10 mouse cellular contexts compared by ENCODE assay signal in genomic region chr13:97514421-97515066, GRCm38 (mm10).
DNase-seq lines count a peak whose midpoint lies in the region; ATAC-seq lines count a peak whose summit lies in the region.
"Had no signal": no experiment of that assay in that cellular context is flagged by ENCODE, and none has a peak within 500 bp of the region (broad histone marks: within the 10 kb centered on the region; RNA-seq: fewer than 3 reads in every experiment).

No protein-coding gene starts in this region.

- H3K36me3 ChIP-seq in heart, embryonic 11.5 days (ENCODE audit: control insufficient read depth, insufficient read depth, low read length), result no peaks in the 10 kb centered on the region
- H3K36me3 ChIP-seq in midbrain, embryonic 13.5 days, result no peaks in the 10 kb centered on the region
- no peaks in the 10 kb centered on the region for H3K36me3 ChIP-seq in midbrain, embryonic 10.5 days
- no peaks in the 10 kb centered on the region for H3K36me3 ChIP-seq in limb, embryonic 13.5 days

- ATAC-seq in heart, embryonic 11.5 days (replicated peaks; ENCODE audit: insufficient number of reproducible peaks, low FRiP score, low TSS enrichment), result no peak
- 0 out of 2 replicates have a peak, but pooled peaks have one; percentile 34 for ATAC-seq in midbrain, embryonic 13.5 days
- ATAC-seq in limb, embryonic 13.5 days (ENCODE audit: low FRiP score, low read depth), result peak; percentile 76
- ATAC-seq in erythroid progenitor cell, adult 5-6 weeks (replicated peaks; ENCODE audit: low FRiP score, poor library complexity, severe bottlenecking), result no peak

- no peaks in the 10 kb centered on the region; the same call in 1 of the 2 replicates for H3K27me3 ChIP-seq in heart, embryonic 11.5 days (ENCODE audit: control insufficient read depth, insufficient read depth, low read length)
- H3K27me3 ChIP-seq in midbrain, embryonic 13.5 days, result no peaks in the 10 kb centered on the region
- no peaks in the 10 kb centered on the region for H3K27me3 ChIP-seq in midbrain, embryonic 10.5 days (ENCODE audit: low read depth, poor library complexity, severe bottlenecking)
- H3K27me3 ChIP-seq in limb, embryonic 13.5 days, result no peaks in the 10 kb centered on the region

- no peak overlapping the region for H3K9ac ChIP-seq in heart, embryonic 11.5 days (ENCODE audit: low read depth, low read length)
- H3K9ac ChIP-seq in midbrain, embryonic 13.5 days (replicated peaks), result no peak overlapping the region
- H3K9ac ChIP-seq in limb, embryonic 13.5 days, result no peak overlapping the region

- H3K9me3 ChIP-seq in heart, embryonic 11.5 days (replicated peaks; ENCODE audit: control insufficient read depth, low read length), result no peaks in the 10 kb centered on the region
- H3K9me3 ChIP-seq in midbrain, embryonic 13.5 days, result no peaks in the 10 kb centered on the region
- H3K9me3 ChIP-seq in midbrain, embryonic 10.5 days (replicated peaks), result no peaks in the 10 kb centered on the region
- no peaks in the 10 kb centered on the region for H3K9me3 ChIP-seq in limb, embryonic 13.5 days

- WGBS in heart, embryonic 11.5 days (ENCODE audit: insufficient replicate concordance), result 37% methylated on average over 21 of the region's 21 CpGs
- WGBS in midbrain, embryonic 13.5 days, result 46% methylated on average over 21 of the region's 21 CpGs
- WGBS in midbrain, embryonic 10.5 days, result 76% methylated on average over 21 of the region's 21 CpGs
- 42% methylated on average over 21 of the region's 21 CpGs for WGBS in limb, embryonic 13.5 days

- peaks cover 10% of the 10 kb centered on the region for H3K4me1 ChIP-seq in heart, embryonic 11.5 days (ENCODE audit: control insufficient read depth, insufficient read depth, low read length)
- peaks cover 13% of the 10 kb centered on the region for H3K4me1 ChIP-seq in midbrain, embryonic 13.5 days (replicated peaks)
- peaks cover 24% of the 10 kb centered on the region for H3K4me1 ChIP-seq in midbrain, embryonic 10.5 days
- peaks cover 23% of the 10 kb centered on the region for H3K4me1 ChIP-seq in limb, embryonic 13.5 days

- no peak for DNase-seq in heart, adult 18-20 months
- DNase-seq in midbrain, embryonic 10.5 days (ENCODE audit: low spot score), result no peak
- DNase-seq in spleen, postnatal 14 days (ENCODE audit: low spot score in 2 of 2), result no peak
- no peak for DNase-seq in cerebellum, postnatal 25 days
- DNase-seq: kidney, adult 18-20 months; lung, postnatal 36 days had no signal

- H3K4me2 ChIP-seq in heart, embryonic 11.5 days, result peak overlapping the region; percentile 42
- H3K4me2 ChIP-seq in midbrain, embryonic 13.5 days (replicated peaks), result peak overlapping the region; percentile 20; the same call in 1 of the 2 replicates
- H3K4me2 ChIP-seq in limb, embryonic 13.5 days (replicated peaks), result peak overlapping the region; percentile 52

- H3K4me3 ChIP-seq in heart, embryonic 11.5 days (ENCODE audit: low read depth, low read length), result no peak overlapping the region
- H3K4me3 ChIP-seq in midbrain, embryonic 13.5 days (replicated peaks), result no peak overlapping the region
- no peak overlapping the region for H3K4me3 ChIP-seq in midbrain, embryonic 10.5 days
- no peak overlapping the region for H3K4me3 ChIP-seq in limb, embryonic 13.5 days

- no peak overlapping the region for H3K27ac ChIP-seq in heart, embryonic 11.5 days (ENCODE audit: low read depth, low read length)
- no peak overlapping the region for H3K27ac ChIP-seq in midbrain, embryonic 13.5 days
- no peak overlapping the region for H3K27ac ChIP-seq in midbrain, embryonic 10.5 days (replicated peaks)
- H3K27ac ChIP-seq in limb, embryonic 13.5 days, result no peak overlapping the region

Comparison
In these comparisons a context has a peak if more than half of its experiments do, and no peak if none do; other contexts are left out.
1. ATAC-seq: peak in midbrain, embryonic 13.5 days (single experiment) and limb, embryonic 13.5 days (single experiment); none in heart, embryonic 11.5 days (single experiment) and erythroid progenitor cell, adult 5-6 weeks (single experiment).
2. Peak in every context shown above with its lines, with median percentiles within 50 percentile points of each other: H3K4me2 ChIP-seq.